Mouse (Mus musculus): Measurements from ENCODE around the gene Vmn1r229.

Gene Vmn1r229

GRCm38 (mm10) chr17:20811255-20811654 lies at the start of gene Vmn1r229:
Vmn1r229 (plus strand) TSS chr17:20811555.
- DNase-seq (ENCODE audit: low spot score) = no peak

GRCm38 (mm10) chr17:20786057-20786456 lies 25.3 kb upstream of the Vmn1r229 start, which contains the start of gene Vmn1r228:
Vmn1r228 (minus strand) TSS chr17:20786157.
- no peak for DNase-seq (ENCODE audit: low spot score)

GRCm38 (mm10) chr17:20840144-20840543 lies 28.8 kb downstream of the Vmn1r229 start, which contains the start of gene Vmn1r230:
Vmn1r230 (plus strand) TSS chr17:20840444.
- DNase-seq (ENCODE audit: low spot score) = no peak
